Mouse (Mus musculus) heart, adult 2 months (tissue): ENCODE data around the gene Gls.

Source experiments
- CTCF ChIP-seq: fragments of 200-600 bp; IDR thresholded peaks from 2 replicates; pipeline ENCODE4 v1.8.1; 2022; ENCODE audit warnings: antibody characterized with exemption, mild to moderate bottlenecking, moderate library complexity
- EP300 ChIP-seq: fragments of 200-500 bp; IDR thresholded peaks from 2 replicates; pipeline ENCODE4 v1.6.1; 2011; ENCODE audit warnings: low read depth, low read length, control low read depth; ENCODE audit not compliant: insufficient read depth
- POLR2A ChIP-seq: fragments of 200-500 bp; IDR thresholded peaks from 2 replicates; pipeline ENCODE4 v1.6.1; 2011; ENCODE audit warnings: mild to moderate bottlenecking, low read depth, low read length, control low read depth; ENCODE audit not compliant: insufficient read depth

DNA sequence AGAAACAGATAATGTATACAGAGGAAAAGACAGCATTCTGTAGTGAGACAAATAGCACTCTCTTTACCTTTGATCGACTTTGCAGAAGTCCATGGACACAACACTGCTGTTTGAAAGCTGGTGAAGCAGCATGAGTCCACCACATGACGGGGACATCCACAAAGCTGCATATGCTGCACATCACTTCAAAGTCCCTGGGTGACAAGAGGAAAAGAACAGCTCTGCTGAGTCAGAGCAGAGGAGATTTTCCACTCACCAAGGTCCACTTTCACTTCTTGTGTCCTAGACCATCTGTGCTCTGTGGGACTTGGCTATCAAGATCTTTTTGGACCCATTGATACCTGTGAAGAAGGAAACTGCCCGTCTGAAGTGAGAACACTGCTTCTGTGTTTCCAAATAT, 41.2 kb upstream of the Gls start:
- no peak for TF ChIP-seq POLR2A
- TF ChIP-seq CTCF, result no peak
- no peak for TF ChIP-seq EP300
